Mouse (Mus musculus): ENCODE measurements around the gene Cryzl1.

The Cryzl1 gene

GRCm38 (mm10) chr16:91740918-91741255, 12.1 kb upstream of the Cryzl1 start:
- no peak for DNase-seq (ENCODE audit: extremely low read depth, low read depth, low spot score)

- DNase-seq (ENCODE audit: extremely low read depth, low read depth, low spot score) = no peak
These were observed 11.6 kb upstream of the Cryzl1 start for GRCm38 (mm10) chr16:91740184-91740917.

GRCm38 (mm10) chr16:91738505-91738904, 9.7 kb upstream of the Cryzl1 start:
- no peak for DNase-seq (ENCODE audit: extremely low read depth, low read depth, low spot score)

- DNase-seq (ENCODE audit: extremely low read depth, low read depth, low spot score) = no peak
These were observed 7.5 kb upstream of the Cryzl1 start for GRCm38 (mm10) chr16:91736046-91736816.

GRCm38 (mm10) chr16:91734771-91735170, 6.0 kb upstream of the Cryzl1 start:
- DNase-seq (ENCODE audit: extremely low read depth, low read depth, low spot score) = no peak

- DNase-seq (ENCODE audit: extremely low read depth, low read depth, low spot score) = no peak
These were observed 4.0 kb upstream of the Cryzl1 start for GRCm38 (mm10) chr16:91732816-91733215.

- no peak for DNase-seq (ENCODE audit: extremely low read depth, low read depth, low spot score)
These were observed 1.7 kb upstream of the Cryzl1 start for GRCm38 (mm10) chr16:91730446-91730845.

GRCm38 (mm10) chr16:91729821-91730441, 1.2 kb upstream of the Cryzl1 start:
- no peak for DNase-seq (ENCODE audit: extremely low read depth, low read depth, low spot score)

GRCm38 (mm10) chr16:91729066-91729482, 299 bp upstream of the Cryzl1 start, which contains the start of gene Itsn1:
Gene Itsn1 (plus strand): TSS chr16:91729281.
- peak; percentile 92 for DNase-seq (ENCODE audit: extremely low read depth, low read depth, low spot score)

- DNase-seq (ENCODE audit: extremely low read depth, low read depth, low spot score) = peak; percentile 65
These were observed 1.3 kb downstream of the Cryzl1 start for GRCm38 (mm10) chr16:91727433-91727832.

GRCm38 (mm10) chr16:91724247-91724646, 4.5 kb downstream of the Cryzl1 start:
- DNase-seq (ENCODE audit: extremely low read depth, low read depth, low spot score) = no peak

GRCm38 (mm10) chr16:91717399-91717798, 11.4 kb downstream of the Cryzl1 start:
- DNase-seq (ENCODE audit: extremely low read depth, low read depth, low spot score) = no peak

- DNase-seq (ENCODE audit: extremely low read depth, low read depth, low spot score) = no peak
These were observed 11.8 kb downstream of the Cryzl1 start for GRCm38 (mm10) chr16:91716927-91717349.

GRCm38 (mm10) chr16:91710241-91710640, 18.5 kb downstream of the Cryzl1 start:
- DNase-seq (ENCODE audit: extremely low read depth, low read depth, low spot score) = no peak

GRCm38 (mm10) chr16:91704603-91705340, 24.0 kb downstream of the Cryzl1 start:
- no peak for DNase-seq (ENCODE audit: extremely low read depth, low read depth, low spot score)

- DNase-seq (ENCODE audit: extremely low read depth, low read depth, low spot score) = no peak
These were observed 26.0 kb downstream of the Cryzl1 start for GRCm38 (mm10) chr16:91702771-91703188.

- DNase-seq (ENCODE audit: extremely low read depth, low read depth, low spot score) = no peak
These were observed 26.9 kb downstream of the Cryzl1 start for GRCm38 (mm10) chr16:91701908-91702307.

GRCm38 (mm10) chr16:91698995-91699394, 29.8 kb downstream of the Cryzl1 start:
- DNase-seq (ENCODE audit: extremely low read depth, low read depth, low spot score) = no peak

GRCm38 (mm10) chr16:91695108-91695755, 33.5 kb downstream of the Cryzl1 start:
- DNase-seq (ENCODE audit: extremely low read depth, low read depth, low spot score) = no peak

GRCm38 (mm10) chr16:91694455-91695084, 34.2 kb downstream of the Cryzl1 start:
- no peak for DNase-seq (ENCODE audit: extremely low read depth, low read depth, low spot score)

All from fat pad, adult 2 months (tissue).